19 mouse cellular contexts compared by ENCODE assay signal in the genomic region with DNA sequence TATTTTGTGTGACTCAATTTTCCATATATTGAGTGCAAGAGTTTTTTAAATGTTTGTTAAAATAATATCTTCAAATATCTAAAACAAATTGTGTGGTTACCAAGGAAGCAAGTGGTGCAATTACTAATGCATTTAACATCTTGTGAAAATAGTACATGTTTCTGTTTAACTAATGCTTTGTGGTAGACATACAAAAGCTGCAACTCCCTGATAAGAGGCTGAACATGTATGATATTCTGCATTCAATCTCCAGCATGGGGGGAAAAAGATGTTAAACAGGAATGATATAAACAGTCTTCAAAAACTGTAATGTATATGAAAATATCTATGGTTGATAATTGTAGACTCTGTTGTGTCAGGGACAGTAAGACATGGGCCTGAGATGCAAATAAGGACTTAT.
DNase-seq lines count a peak whose midpoint lies in the region; TF ChIP-seq lines count a peak whose summit lies in the region.
"Had no signal": no experiment of that assay in that cellular context is flagged by ENCODE, and none has a peak within 500 bp of the region (broad histone marks: within the 10 kb centered on the region; RNA-seq: fewer than 3 reads in every experiment).

No protein-coding gene starts in this region.

- peaks cover 0 to 2% of the 10 kb centered on the region in 2 experiments; a peak in 1 of 4 replicates for H3K36me3 ChIP-seq in MEL (ENCODE audit: control insufficient read depth in 1 of 2, insufficient read depth in 2 of 2, low read length in 2 of 2)
- H3K36me3 ChIP-seq: G1E had no signal

- H3K4me3 ChIP-seq in MEL (ENCODE audit: control insufficient read depth in 1 of 2, insufficient read depth in 1 of 2, low read depth in 2 of 2, low read length in 2 of 2): no peak overlapping the region

- intact Hi-C loops in heart, postnatal 14 days (cut with DNase I): no loop called here

- DNase-seq in 416B (ENCODE audit: low read depth): peak; percentile 58
- peak; percentile 42 for DNase-seq in MEL (ENCODE audit: low read depth, low spot score)
- DNase-seq in heart, postnatal 14 days: no peak
- DNase-seq in lung, postnatal 10 days: no peak
- DNase-seq: adrenal gland, adult 2 months; adrenal gland, adult 8-10 months; adrenal gland, postnatal 10 days; adrenal gland, postnatal 14 days; adrenal gland, postnatal 25 days; adrenal gland, postnatal 36 days; B cell, adult 2 months; cerebellum, adult 11 months; cerebellum, adult 11-12 months; cerebellum, adult 18-20 months; cerebellum, adult 2 months; cerebellum, adult 8-10 months had no signal

- H3K27me3 ChIP-seq in MEL (ENCODE audit: control insufficient read depth in 1 of 2, insufficient read depth in 2 of 2, low read length in 2 of 2): no peaks in the 10 kb centered on the region
- H3K27me3 ChIP-seq: CH12.LX, Patski had no signal

- TF ChIP-seq CTCF in MEL (IDR thresholded peaks at IDR 0.05 in 2 of 3, conservative IDR thresholded peaks at IDR 0.05 in 1 of 3; ENCODE audit: control insufficient read depth in 1 of 3, insufficient read depth in 1 of 3, low read depth in 2 of 3, low read length in 3 of 3, poor library complexity in 1 of 3, severe bottlenecking in 1 of 3): no peak

- H3K4me1 ChIP-seq in MEL (ENCODE audit: control insufficient read depth in 1 of 2, insufficient read depth in 2 of 2, low read length in 2 of 2): peaks cover 0 to 4% of the 10 kb centered on the region in 2 experiments; a peak in 2 of 4 replicates

- no peak for TF ChIP-seq RAD21 in MEL (IDR thresholded peaks at IDR 0.05; ENCODE audit: low read depth, low read length)

- TF ChIP-seq EP300 in MEL (IDR thresholded peaks at IDR 0.05; ENCODE audit: low read depth in 1 of 2, low read length in 2 of 2): peak; percentile 71 to 87

- no peak overlapping the region for H3K9ac ChIP-seq in MEL (ENCODE audit: control insufficient read depth, low read depth, low read length, poor library complexity, severe bottlenecking)

- TF ChIP-seq POLR2A in MEL (IDR thresholded peaks at IDR 0.05; ENCODE audit: control insufficient read depth in 1 of 2, insufficient read depth in 1 of 2, low read depth in 1 of 2, low read length in 2 of 2, poor library complexity in 1 of 2): no peak

- H3K9me3 ChIP-seq in MEL (replicated peaks; ENCODE audit: insufficient read depth, low read length): no peaks in the 10 kb centered on the region
- H3K9me3 ChIP-seq: G1E had no signal

- no peak overlapping the region for H3K27ac ChIP-seq in MEL (ENCODE audit: control insufficient read depth, low read depth, low read length)

- no peaks in the 10 kb centered on the region for H3K79me2 ChIP-seq in MEL (ENCODE audit: control insufficient read depth, insufficient read depth, low read length, poor library complexity)

TF ChIP-seq in MEL, 35 proteins besides CTCF, POLR2A, EP300 and RAD21:
- no peak for TF ChIP-seq BHLHE40 (IDR thresholded peaks at IDR 0.05; ENCODE audit: borderline replicate concordance, low read depth, low read length)
- TF ChIP-seq TCF12 (IDR thresholded peaks at IDR 0.05; ENCODE audit: low read depth, low read length): peak; percentile 89
- peak; percentile 38; the same call in 1 of the 2 replicates for TF ChIP-seq TAL1 (IDR thresholded peaks at IDR 0.05; ENCODE audit: low read length)
- peak; percentile 51; the same call in 1 of the 2 replicates for TF ChIP-seq RCOR1 (IDR thresholded peaks at IDR 0.05; ENCODE audit: low read depth, low read length)
- TF ChIP-seq CHD2 (IDR thresholded peaks at IDR 0.05; ENCODE audit: low read length): no peak
- TF ChIP-seq ZMIZ1 (IDR thresholded peaks at IDR 0.05; ENCODE audit: low read depth, low read length): no peak
- no peak for TF ChIP-seq POLR2AphosphoS5 (IDR thresholded peaks at IDR 0.05; ENCODE audit: borderline replicate concordance, low read depth, low read length)
- no peak for TF ChIP-seq MEF2A (IDR thresholded peaks at IDR 0.05; ENCODE audit: extremely low read depth, insufficient replicate concordance, low read depth, low read length, poor library complexity, severe bottlenecking)
- TF ChIP-seq MXI1 (IDR thresholded peaks at IDR 0.05; ENCODE audit: low read depth, low read length): no peak
- peak; percentile 61; the same call in 1 of the 2 replicates for TF ChIP-seq GATA1 (IDR thresholded peaks at IDR 0.05; ENCODE audit: low read depth, low read length)
- peak; percentile 66 for TF ChIP-seq ETS1 (IDR thresholded peaks at IDR 0.05; ENCODE audit: low read depth, low read length)
- TF ChIP-seq NRF1 (IDR thresholded peaks at IDR 0.05; ENCODE audit: insufficient read depth, low read depth, low read length, poor library complexity, severe bottlenecking): no peak
- TF ChIP-seq ZNF384 (IDR thresholded peaks at IDR 0.05; ENCODE audit: low read depth, low read length): no peak
- TF ChIP-seq NELFE (IDR thresholded peaks at IDR 0.05; ENCODE audit: low read depth, low read length): no peak
- TF ChIP-seq USF1 (IDR thresholded peaks at IDR 0.05; ENCODE audit: low read depth, low read length): no peak
- no peak for TF ChIP-seq CHD1 (IDR thresholded peaks at IDR 0.05; ENCODE audit: low read depth, low read length)
- TF ChIP-seq KAT2A (conservative IDR thresholded peaks at IDR 0.05; ENCODE audit: low read depth, low read length): 0 out of 2 replicates have a peak, but pooled peaks have one; percentile 23
- no peak for TF ChIP-seq ZC3H11A (IDR thresholded peaks at IDR 0.05; ENCODE audit: low read depth, low read length)
- TF ChIP-seq GABPA (IDR thresholded peaks at IDR 0.05; ENCODE audit: low read depth, low read length): no peak
- TF ChIP-seq MYC (IDR thresholded peaks at IDR 0.05; ENCODE audit: low read depth, low read length): no peak

Comparison
In these comparisons a context has a peak if more than half of its experiments do, and no peak if none do; other contexts are left out.
1. DNase-seq: peak in 416B (single experiment) and MEL (single experiment); none in heart, postnatal 14 days (0 of 2) and lung, postnatal 10 days (single experiment).